Mouse (Mus musculus): Measurements from ENCODE around the gene Parp11. TPM values are rescaled to one million over a fixed set of nuclear protein-coding genes. Genes with fewer than 3 reads are reported as not detected.

The Parp11 gene
- polyA plus RNA-seq, 1 experiment from 2014 or later, result 80.6 TPM

DNA sequence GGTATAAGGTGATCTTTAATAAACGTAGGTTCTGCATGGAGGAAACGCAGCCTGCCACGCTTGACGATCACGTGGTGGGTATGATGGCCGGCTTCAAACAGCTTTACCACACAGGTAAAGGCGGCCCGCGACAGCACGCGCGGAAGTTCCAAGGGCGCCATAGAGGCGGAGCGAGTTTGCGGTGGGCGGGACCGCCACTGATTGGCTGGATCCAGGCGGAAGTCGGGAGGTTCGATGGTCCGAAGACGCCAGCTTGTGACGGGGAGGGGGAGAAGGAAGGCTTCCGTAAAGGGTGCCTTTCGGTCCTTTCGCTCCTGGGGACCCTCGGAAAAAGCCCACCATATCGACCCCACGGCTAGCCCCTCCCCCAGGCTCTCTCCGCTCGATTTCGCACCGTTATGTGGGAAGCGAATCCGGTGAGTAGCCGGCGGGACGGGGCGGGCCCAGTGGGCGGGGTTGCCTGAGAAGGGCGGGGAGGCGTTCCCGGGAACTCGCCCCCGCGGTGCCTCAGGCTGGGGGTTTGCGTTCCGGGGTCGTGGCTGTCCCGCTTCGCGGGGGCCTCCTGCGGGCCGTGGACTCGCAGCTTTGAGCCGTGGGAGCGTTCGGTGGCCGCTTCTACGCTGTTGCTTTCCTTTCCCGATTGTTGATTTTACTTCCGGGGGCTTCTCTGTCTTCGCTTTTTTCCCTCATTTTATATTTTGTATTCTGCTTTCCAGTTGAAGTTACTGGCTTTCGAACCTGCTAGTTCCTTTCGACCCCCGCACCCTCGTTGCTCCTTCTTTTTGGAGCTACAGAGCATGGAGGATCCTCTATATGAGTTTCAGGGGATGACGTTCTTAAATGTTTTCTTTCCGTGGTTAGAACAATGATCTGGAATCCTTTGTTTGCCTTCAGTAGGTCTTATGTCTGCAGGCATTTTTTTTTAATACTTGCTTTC lies 7.0 kb downstream of the Parp11 start:
- peak overlapping the region; percentile 63 for H3K4me3 ChIP-seq
- H3K27ac ChIP-seq, result peak overlapping the region; percentile 96
- H3K9ac ChIP-seq, result peak overlapping the region; percentile 81
- no peaks in the 10 kb centered on the region for H3K9me3 ChIP-seq
- WGBS, result under 1% methylated on average over 68 of the region's 70 CpGs
- no peaks in the 10 kb centered on the region for H3K36me3 ChIP-seq
- no peaks in the 10 kb centered on the region for H3K27me3 ChIP-seq
- H3K4me1 ChIP-seq (replicated peaks), result peaks cover 36% of the 10 kb centered on the region
- peak overlapping the region; percentile 60 for H3K4me2 ChIP-seq
- peak; percentile 98 for ATAC-seq (ENCODE audit: low FRiP score)

DNA sequence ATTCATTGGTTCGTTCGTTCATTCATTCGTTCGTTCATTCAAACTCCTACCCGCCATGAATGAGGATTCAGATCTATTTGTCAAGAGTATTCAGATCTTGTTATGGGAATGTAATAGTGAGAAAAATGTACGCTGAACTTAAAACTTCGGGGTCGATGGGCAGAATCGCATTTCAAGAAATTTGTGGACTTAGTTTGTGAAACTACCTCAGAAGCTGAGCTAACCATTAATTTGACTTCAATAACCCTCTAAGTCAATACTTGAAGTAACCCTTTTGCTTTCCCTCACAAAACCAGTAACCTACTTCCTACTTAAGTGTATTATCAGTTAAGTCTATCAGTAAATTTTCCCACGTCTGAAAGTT lies 7.7 kb downstream of the Parp11 start:
- peak overlapping the region; percentile 81 for H3K9ac ChIP-seq
- ATAC-seq (ENCODE audit: low FRiP score), result no peak

DNA sequence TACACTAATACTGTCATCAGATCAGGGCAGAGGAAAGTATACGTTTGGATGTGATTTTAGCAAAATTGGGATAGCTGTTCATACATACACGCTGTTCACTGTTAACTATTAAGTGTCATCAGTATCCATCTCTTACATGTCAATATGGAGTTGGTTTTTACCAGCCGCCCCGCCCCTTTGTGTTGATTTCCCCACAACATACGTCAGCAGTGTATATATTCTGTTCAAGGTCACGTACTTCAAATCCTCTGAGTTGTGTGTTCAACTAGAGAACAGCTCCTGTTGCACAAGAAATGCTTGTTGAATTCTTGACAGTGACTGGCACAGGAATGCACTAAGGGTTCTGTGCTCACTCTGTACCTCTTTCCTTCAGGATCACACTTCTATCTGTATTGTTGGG lies 8.2 kb downstream of the Parp11 start:
- Histone ChIP-seq H3K4me3 (peak overlapping the region; percentile 63), H3K36me3 (no peaks in the 10 kb centered on the region), H3K9me3 (no peaks in the 10 kb centered on the region), H3K27ac (no peak overlapping the region), H3K27me3 (no peaks in the 10 kb centered on the region), H3K4me1 (replicated peaks) (peaks cover 25% of the 10 kb centered on the region), H3K4me2 (peak overlapping the region; percentile 60), H3K9ac (peak overlapping the region; percentile 81; the same call in 1 of the 2 replicates)
- 87% methylated on average over 6 of the region's 6 CpGs for WGBS
- ATAC-seq (ENCODE audit: low FRiP score), result no peak

More for the DNA sequence above, 7.7 kb downstream of the Parp11 start:
- no peaks in the 10 kb centered on the region for H3K9me3 ChIP-seq
- H3K4me2 ChIP-seq, result peak overlapping the region; percentile 60
- H3K27me3 ChIP-seq, result no peaks in the 10 kb centered on the region
- peak overlapping the region; percentile 96; the same call in 1 of the 2 replicates for H3K27ac ChIP-seq
- peak overlapping the region; percentile 63 for H3K4me3 ChIP-seq
- H3K4me1 ChIP-seq (replicated peaks), result peaks cover 30% of the 10 kb centered on the region
- no peaks in the 10 kb centered on the region for H3K36me3 ChIP-seq
- 40% methylated on average over 10 of the region's 10 CpGs for WGBS

- Histone ChIP-seq H3K27me3 (no peaks in the 10 kb centered on the region), H3K9ac (no peak overlapping the region), H3K4me3 (no peak overlapping the region), H3K9me3 (no peaks in the 10 kb centered on the region), H3K27ac (no peak overlapping the region), H3K4me2 (peak overlapping the region; percentile 60; the same call in 1 of the 2 replicates), H3K4me1 (replicated peaks) (peaks cover 19% of the 10 kb centered on the region), H3K36me3 (no peaks in the 10 kb centered on the region)
- WGBS, result 97% methylated on average over 4 of the region's 4 CpGs
- no peak for ATAC-seq (ENCODE audit: low FRiP score)
Measured at GRCm38 (mm10) chr6:127455440-127455839, 8.8 kb downstream of the Parp11 start.

DNA sequence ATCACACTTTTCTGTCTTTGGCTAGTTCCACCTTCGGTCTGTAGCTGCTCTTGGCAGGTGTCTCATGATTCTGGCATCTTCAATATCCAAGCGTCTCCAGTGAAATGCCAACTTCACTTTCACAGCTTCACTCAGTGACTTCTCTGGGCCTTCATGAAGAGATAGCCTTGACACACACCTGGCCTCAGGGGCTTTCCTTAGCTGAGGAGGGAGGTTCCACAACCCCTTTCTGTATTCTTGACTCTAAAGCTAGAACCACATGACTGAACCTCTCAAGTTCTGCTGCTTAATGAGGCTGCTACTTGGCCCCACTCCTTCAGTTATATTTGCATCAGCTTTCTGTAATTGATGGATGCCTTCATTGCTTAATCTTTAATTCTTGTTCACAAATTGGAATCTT lies 10.1 kb downstream of the Parp11 start:
- 100% methylated on average over 2 of the region's 2 CpGs for WGBS
- Histone ChIP-seq H3K36me3 (no peaks in the 10 kb centered on the region), H3K9ac (no peak overlapping the region), H3K4me2 (no peak overlapping the region), H3K27ac (no peak overlapping the region), H3K9me3 (no peaks in the 10 kb centered on the region), H3K27me3 (no peaks in the 10 kb centered on the region), H3K4me3 (no peak overlapping the region), H3K4me1 (replicated peaks) (peaks cover 19% of the 10 kb centered on the region)
- ATAC-seq (ENCODE audit: low FRiP score), result no peak

GRCm38 (mm10) chr6:127459776-127460175 lies 13.1 kb downstream of the Parp11 start:
- H3K4me3 ChIP-seq, result no peak overlapping the region
- no peak for ATAC-seq (ENCODE audit: low FRiP score)
- peaks cover 26% of the 10 kb centered on the region for H3K4me1 ChIP-seq (replicated peaks)
- H3K4me2 ChIP-seq, result no peak overlapping the region
- H3K9ac ChIP-seq, result no peak overlapping the region
- no peak overlapping the region for H3K27ac ChIP-seq
- H3K27me3 ChIP-seq, result no peaks in the 10 kb centered on the region
- H3K9me3 ChIP-seq, result no peaks in the 10 kb centered on the region
- 93% methylated on average over 2 of the region's 2 CpGs for WGBS
- H3K36me3 ChIP-seq, result peaks cover 6% of the 10 kb centered on the region

DNA sequence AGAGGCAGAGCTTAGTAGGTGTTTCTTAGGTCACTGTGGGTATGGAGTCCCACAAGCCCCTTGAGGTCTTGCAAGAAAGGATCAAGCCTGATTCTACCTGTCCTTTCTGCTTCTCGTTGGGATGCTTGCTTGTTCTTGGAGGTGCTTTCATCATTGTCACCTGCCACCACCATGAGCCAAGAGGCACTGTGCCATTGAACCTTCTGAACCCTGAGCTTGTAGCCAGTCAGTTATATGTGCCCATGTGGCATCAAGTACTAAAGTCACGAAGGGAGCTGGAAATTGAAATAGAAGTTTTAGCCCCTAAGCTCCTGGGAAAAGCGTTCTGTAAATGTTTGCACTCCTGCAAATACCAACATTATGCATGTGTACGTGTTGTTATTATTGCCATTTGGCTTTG lies 14.9 kb downstream of the Parp11 start:
- Histone ChIP-seq H3K4me1 (replicated peaks) (peaks cover 23% of the 10 kb centered on the region), H3K27ac (no peak overlapping the region), H3K36me3 (peaks cover 6% of the 10 kb centered on the region), H3K9ac (no peak overlapping the region), H3K4me3 (no peak overlapping the region), H3K4me2 (no peak overlapping the region), H3K9me3 (no peaks in the 10 kb centered on the region), H3K27me3 (no peaks in the 10 kb centered on the region)
- 93% methylated on average over 4 of the region's 4 CpGs for WGBS
- no peak for ATAC-seq (ENCODE audit: low FRiP score)

DNA sequence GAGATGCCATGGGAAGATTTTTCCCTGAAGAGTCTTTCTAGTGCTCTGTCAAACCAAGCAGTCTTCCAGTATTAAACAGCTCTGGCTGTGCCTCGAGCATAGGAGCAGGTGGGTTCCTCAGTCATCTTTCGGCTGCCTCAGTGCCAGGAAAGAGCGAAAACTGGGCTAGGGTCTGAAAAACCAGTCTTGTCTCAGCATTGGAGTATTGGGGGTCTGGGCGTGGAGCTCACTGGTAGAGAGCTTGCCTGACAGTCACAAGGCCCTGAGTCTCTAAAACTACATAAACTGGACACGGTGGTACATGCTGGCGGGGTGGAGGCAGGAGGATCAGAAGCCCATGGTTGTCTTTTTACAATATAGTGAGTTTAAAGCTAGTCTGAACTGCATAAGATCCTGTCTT lies 15.6 kb downstream of the Parp11 start:
- Histone ChIP-seq H3K9me3 (no peaks in the 10 kb centered on the region), H3K9ac (no peak overlapping the region), H3K27ac (no peak overlapping the region), H3K4me1 (replicated peaks) (peaks cover 28% of the 10 kb centered on the region), H3K4me3 (no peak overlapping the region), H3K27me3 (no peaks in the 10 kb centered on the region), H3K4me2 (no peak overlapping the region), H3K36me3 (peaks cover 6% of the 10 kb centered on the region)
- ATAC-seq (ENCODE audit: low FRiP score), result no peak
- WGBS, result 88% methylated on average over 6 of the region's 6 CpGs

DNA sequence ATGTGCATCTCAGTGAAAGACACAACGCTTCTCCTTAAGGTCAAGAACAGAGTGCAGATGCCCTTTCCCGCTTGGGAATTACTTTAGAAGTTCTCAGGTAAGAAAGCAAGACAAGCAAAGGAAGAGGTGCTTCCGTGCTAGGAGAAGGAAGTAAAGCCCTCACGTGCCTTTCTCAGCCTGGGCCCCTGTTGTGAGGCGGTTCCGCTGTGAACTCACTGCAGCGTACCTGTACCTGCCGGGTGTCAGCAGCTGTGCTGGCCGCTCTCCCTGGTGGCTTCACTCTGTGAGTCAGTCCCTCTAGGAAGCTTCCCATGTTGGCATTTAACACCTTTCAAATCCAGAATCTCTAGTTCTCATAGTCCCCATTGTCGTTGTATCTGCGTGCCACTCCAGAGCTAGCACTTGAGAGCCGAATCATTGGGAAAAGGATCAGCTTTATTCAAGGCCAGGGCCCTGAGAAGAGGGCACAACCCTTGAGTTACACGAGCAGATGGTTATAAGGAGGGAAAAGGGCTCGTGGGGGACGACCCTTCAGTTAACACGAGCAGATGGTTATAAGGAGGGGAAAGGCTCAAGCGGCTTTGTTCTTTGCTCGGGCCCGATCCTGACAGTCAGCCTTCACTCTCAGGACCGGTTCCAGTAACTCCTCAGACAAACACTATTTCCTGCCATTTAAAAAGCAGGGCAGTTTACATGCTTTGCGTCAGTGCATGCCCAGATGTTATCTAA lies 16.8 kb downstream of the Parp11 start:
- WGBS, result 56% methylated on average over 21 of the region's 21 CpGs
- Histone ChIP-seq H3K9me3 (no peaks in the 10 kb centered on the region), H3K4me3 (no peak overlapping the region), H3K27ac (0 out of 2 replicates have a peak overlapping the region, but pooled peaks have one; percentile 13), H3K36me3 (peaks cover 9% of the 10 kb centered on the region), H3K4me2 (no peak overlapping the region), H3K27me3 (no peaks in the 10 kb centered on the region), H3K9ac (no peak overlapping the region), H3K4me1 (replicated peaks) (peaks cover 28% of the 10 kb centered on the region)
- no peak for ATAC-seq (ENCODE audit: low FRiP score)

GRCm38 (mm10) chr6:127464523-127464922 lies 17.9 kb downstream of the Parp11 start:
- Histone ChIP-seq H3K27ac (no peak overlapping the region), H3K4me3 (no peak overlapping the region), H3K4me1 (replicated peaks) (peaks cover 28% of the 10 kb centered on the region), H3K36me3 (peaks cover 16% of the 10 kb centered on the region), H3K27me3 (no peaks in the 10 kb centered on the region), H3K4me2 (no peak overlapping the region), H3K9ac (no peak overlapping the region), H3K9me3 (no peaks in the 10 kb centered on the region)
- ATAC-seq (ENCODE audit: low FRiP score), result no peak
- 88% methylated on average over 7 of the region's 7 CpGs for WGBS

DNA sequence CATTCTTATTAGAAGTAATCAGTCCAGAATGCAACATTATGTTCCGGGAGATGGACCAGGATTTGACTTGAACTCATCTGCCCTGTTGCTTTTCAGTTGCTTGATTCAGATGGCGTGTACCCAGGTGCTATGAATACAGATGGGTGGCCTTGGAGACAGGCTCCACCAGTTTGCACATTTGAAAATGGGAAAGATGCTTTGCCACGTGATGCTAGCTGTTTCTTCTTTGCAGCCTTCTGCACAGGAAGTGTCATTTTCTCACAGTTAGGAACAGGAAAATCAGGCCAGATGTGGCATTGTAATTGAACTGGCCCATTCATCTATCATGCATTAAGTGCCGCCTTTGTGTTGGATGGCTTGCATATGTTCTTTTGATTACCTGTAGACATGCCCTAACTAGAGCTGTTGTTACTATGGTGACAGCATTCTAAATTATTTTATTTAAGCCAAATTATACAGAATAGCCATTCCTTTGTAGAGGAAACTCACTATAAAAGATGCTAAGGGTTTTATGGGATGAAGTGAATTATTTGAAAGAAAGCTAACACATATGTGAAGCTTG lies 20.2 kb downstream of the Parp11 start:
- 49% methylated on average over 4 of the region's 4 CpGs for WGBS
- H3K4me2 ChIP-seq, result no peak overlapping the region

DNA sequence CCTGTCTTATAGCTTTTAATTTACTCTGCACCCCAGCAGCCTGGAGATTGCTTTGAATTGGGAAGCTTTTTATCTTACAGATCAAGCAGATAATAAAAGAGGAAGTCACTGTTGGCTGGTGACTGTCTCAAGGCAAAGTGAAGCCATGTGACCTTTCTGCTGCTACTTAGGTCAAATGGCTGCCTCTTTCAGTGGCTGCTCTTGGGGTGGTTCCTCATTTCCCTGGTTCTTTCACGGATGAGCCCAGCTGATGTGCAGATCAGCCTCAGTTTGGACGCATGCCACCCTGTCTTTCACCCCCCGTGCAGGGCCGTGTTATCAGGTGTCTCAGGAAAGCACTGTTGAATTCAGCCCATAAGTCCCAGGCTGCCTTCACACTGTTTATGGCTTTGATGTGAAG lies 25.4 kb downstream of the Parp11 start:
- no peak for ATAC-seq (ENCODE audit: low FRiP score)
- H3K4me1 ChIP-seq (replicated peaks), result no peaks in the 10 kb centered on the region
- H3K27me3 ChIP-seq, result no peaks in the 10 kb centered on the region
- H3K9ac ChIP-seq, result no peak overlapping the region
- H3K27ac ChIP-seq, result no peak overlapping the region
- H3K9me3 ChIP-seq, result no peaks in the 10 kb centered on the region
- H3K4me3 ChIP-seq, result no peak overlapping the region
- whole genome bisulfite sequencing, result 78% methylated on average over 4 of the region's 4 CpGs
- peaks cover 53% of the 10 kb centered on the region for H3K36me3 ChIP-seq
- no peak overlapping the region for H3K4me2 ChIP-seq

More for the DNA sequence above, 20.2 kb downstream of the Parp11 start:
- Histone ChIP-seq H3K9ac (no peak overlapping the region), H3K4me1 (replicated peaks) (peaks cover 28% of the 10 kb centered on the region), H3K27me3 (no peaks in the 10 kb centered on the region), H3K4me3 (no peak overlapping the region), H3K36me3 (peaks cover 37% of the 10 kb centered on the region), H3K9me3 (no peaks in the 10 kb centered on the region), H3K27ac (peak overlapping the region; percentile 12; the same call in 1 of the 2 replicates)
- ATAC-seq (ENCODE audit: low FRiP score), result peak; percentile 61

All from hindbrain, embryonic 13.5 days (tissue).